Mouse (Mus musculus) testis, adult 2 months (tissue): ENCODE results near the gene Bin2.

Source experiments
- CTCF ChIP-seq: fragments of 200-500 bp; IDR thresholded peaks from 2 replicates; pipeline ENCODE4 v1.5.1; 2012; ENCODE audit warnings: low read depth, mild to moderate bottlenecking, inconsistent platforms, low read length, moderate library complexity; ENCODE audit not compliant: control insufficient read depth, insufficient read depth, insufficient replicate concordance
- POLR2A ChIP-seq: fragments of 200-500 bp; IDR thresholded peaks from 2 replicates; pipeline ENCODE4 v1.6.1; 2012; ENCODE audit warnings: low read depth, mild to moderate bottlenecking, inconsistent platforms, low read length, moderate library complexity; ENCODE audit not compliant: control insufficient read depth

- no peak for TF ChIP-seq POLR2A
- no peak for TF ChIP-seq CTCF
These were observed 5.2 kb upstream of the Bin2 start for GRCm38 (mm10) chr15:100674566-100674965.
